8 mouse cellular contexts compared by ENCODE assay signal in genomic region chr14:61788998-61789790, GRCm38 (mm10).
DNase-seq lines count a peak whose midpoint lies in the region.

No protein-coding gene starts in this region.

- peak; percentile 50 to 61 for DNase-seq in left cerebral cortex, postnatal 14 days (ENCODE audit: low spot score in 2 of 2)
- DNase-seq in left cerebral cortex, adult 8-10 months (ENCODE audit: low spot score in 2 of 2), result no peak
- peak; percentile 9 to 37 for DNase-seq in cerebellum, postnatal 25 days
- peak; percentile 20 for DNase-seq in heart, postnatal 25 days (ENCODE audit: low spot score)
- DNase-seq in lung, postnatal 10 days, result peak; percentile 83
- DNase-seq in thymus, postnatal 25 days, result no peak
- DNase-seq in urinary bladder, postnatal 10 days (ENCODE audit: low spot score), result no peak
- DNase-seq in ovary, postnatal 36 days (ENCODE audit: low spot score), result no peak

- intact Hi-C loops in left cerebral cortex, postnatal 14 days (cut with DNase I), result no loop called here
- intact Hi-C loops in heart, postnatal 25 days (cut with DNase I), result no loop called here

Comparison
In these comparisons a context has a peak if more than half of its experiments do, and no peak if none do; other contexts are left out.
1. DNase-seq: peak in left cerebral cortex, postnatal 14 days (2 of 2), cerebellum, postnatal 25 days (2 of 2), heart, postnatal 25 days (single experiment) and lung, postnatal 10 days (single experiment); none in left cerebral cortex, adult 8-10 months (0 of 2), thymus, postnatal 25 days (single experiment), urinary bladder, postnatal 10 days (single experiment) and ovary, postnatal 36 days (single experiment).